Mouse (Mus musculus) limb, embryonic 11.5 days (tissue): Measurements from ENCODE around the gene 6430571L13Rik. TPM values are rescaled to one million over a fixed set of nuclear protein-coding genes. Genes with fewer than 3 reads are reported as not detected.

Experiments
- ATAC-seq: fragments of 200-750 bp; cut with Nextera tagmentation; 2 replicates; pipeline ENCODE4 v1.8.0; 2017; ENCODE audit warnings: low read depth; ENCODE audit not compliant: insufficient number of reproducible peaks, low FRiP score, low TSS enrichment
- DNase-seq: peaks from one replicate; pipeline ENCODE4 v3.0.0-alpha.2; 2015; ENCODE audit warnings: low spot score
- H3K27ac ChIP-seq: fragments of 300-500 bp; sonication (generic); replicated peaks from 2 replicates; pipeline ENCODE4 v1.5.1; 2014; ENCODE audit warnings: low read depth, mild to moderate bottlenecking, low read length
- H3K27me3 ChIP-seq: fragments of 300-500 bp; sonication (generic); 2 replicates; pipeline ENCODE4 v1.6.1; 2014; ENCODE audit warnings: mild to moderate bottlenecking, low read length, mixed read lengths; ENCODE audit not compliant: control insufficient read depth, insufficient read depth
- H3K36me3 ChIP-seq: fragments of 300-500 bp; sonication (generic); 2 replicates; pipeline ENCODE4 v1.6.1; 2014; ENCODE audit warnings: mild to moderate bottlenecking, low read length, moderate library complexity, mixed read lengths; ENCODE audit not compliant: control insufficient read depth, insufficient read depth
- H3K4me1 ChIP-seq: fragments of 300-500 bp; sonication (generic); 2 replicates; pipeline ENCODE4 v1.6.1; 2014; ENCODE audit warnings: low read length, mixed read lengths; ENCODE audit not compliant: control insufficient read depth, insufficient read depth
- H3K4me2 ChIP-seq: fragments of 300-500 bp; sonication (generic); 2 replicates; pipeline ENCODE4 v1.6.1; 2014; ENCODE audit warnings: low read depth, mild to moderate bottlenecking, moderate library complexity; ENCODE audit not compliant: severe bottlenecking
- H3K4me3 ChIP-seq: fragments of 300-500 bp; sonication (generic); 2 replicates; pipeline ENCODE4 v1.5.1; 2014; ENCODE audit warnings: low read depth, low read length
- H3K9ac ChIP-seq: fragments of 300-500 bp; sonication (generic); 2 replicates; pipeline ENCODE4 v1.6.1; 2014; ENCODE audit warnings: mild to moderate bottlenecking, low read length
- H3K9me3 ChIP-seq: fragments of 300-500 bp; sonication (generic); 2 replicates; pipeline ENCODE4 v1.6.1; 2016; ENCODE audit warnings: low read length; ENCODE audit not compliant: control insufficient read depth
- WGBS: fragments of 180-500 bp; shearing (Covaris S2); extraction: QIAGEN DNeasy Blood & Tissue Kit; methylation state at CpG from one replicate; pipeline ENCODE4 v1.1.7; 2014; 5-methylcytosine and 5-hydroxymethylcytosine counted together
- polyA plus RNA-seq: library from polyadenylated mRNA; unstranded; fragments of >200 nt; fragmentation: Nextera tagmentation; extraction: Ambion mirVana; gene quantifications from 2 replicates; pipeline ENCODE4 v1.2.1, GENCODE M21; 2014

The 6430571L13Rik gene
- polyA plus RNA-seq, 1 experiment from 2014 or later, result 0.73 TPM

GRCm38 (mm10) chr9:107308346-107309000 is 31.9 kb upstream of the 6430571L13Rik start:
- Histone ChIP-seq H3K9me3 (no peaks in the 10 kb centered on the region), H3K27me3 (no peaks in the 10 kb centered on the region), H3K4me2 (no peak overlapping the region), H3K27ac (no peak overlapping the region), H3K9ac (no peak overlapping the region), H3K36me3 (no peaks in the 10 kb centered on the region), H3K4me1 (no peaks in the 10 kb centered on the region), H3K4me3 (no peak overlapping the region)
- WGBS, result 87% methylated on average over 9 of the region's 9 CpGs
- ATAC-seq (no peak), DNase-seq (no peak)

GRCm38 (mm10) chr9:107309171-107309570 is 31.2 kb upstream of the 6430571L13Rik start:
- no peaks in the 10 kb centered on the region for H3K9me3 ChIP-seq
- H3K9ac ChIP-seq, result no peak overlapping the region
- WGBS, result 70% methylated on average over 9 of the region's 9 CpGs
- ATAC-seq (no peak), DNase-seq (no peak)
- H3K36me3 ChIP-seq, result no peaks in the 10 kb centered on the region
- no peaks in the 10 kb centered on the region for H3K27me3 ChIP-seq
- no peak overlapping the region for H3K4me2 ChIP-seq
- H3K4me3 ChIP-seq, result no peak overlapping the region
- H3K4me1 ChIP-seq, result no peaks in the 10 kb centered on the region
- H3K27ac ChIP-seq, result no peak overlapping the region

GRCm38 (mm10) chr9:107309600-107309999 is 30.8 kb upstream of the 6430571L13Rik start:
- no peaks in the 10 kb centered on the region for H3K4me1 ChIP-seq

GRCm38 (mm10) chr9:107312811-107313584 is 27.4 kb upstream of the 6430571L13Rik start:
- H3K9me3 ChIP-seq, result no peaks in the 10 kb centered on the region
- no peaks in the 10 kb centered on the region for H3K4me1 ChIP-seq
- no peak overlapping the region for H3K9ac ChIP-seq
- ATAC-seq (no peak), DNase-seq (no peak)
- H3K4me2 ChIP-seq, result no peak overlapping the region; the same call in 1 of the 2 replicates
- no peaks in the 10 kb centered on the region for H3K36me3 ChIP-seq
- 68% methylated on average over 10 of the region's 10 CpGs for WGBS
- no peak overlapping the region for H3K4me3 ChIP-seq
- no peak overlapping the region for H3K27ac ChIP-seq
- no peaks in the 10 kb centered on the region for H3K27me3 ChIP-seq

More at GRCm38 (mm10) chr9:107309600-107309999, 30.8 kb upstream of the 6430571L13Rik start:
- Histone ChIP-seq H3K4me3 (no peak overlapping the region), H3K9ac (no peak overlapping the region), H3K36me3 (no peaks in the 10 kb centered on the region), H3K27ac (no peak overlapping the region), H3K4me2 (no peak overlapping the region), H3K9me3 (no peaks in the 10 kb centered on the region), H3K27me3 (no peaks in the 10 kb centered on the region)
- DNase-seq, result no peak
- no peak for ATAC-seq
- WGBS, result 76% methylated on average over 5 of the region's 5 CpGs

GRCm38 (mm10) chr9:107313926-107314325 is 26.5 kb upstream of the 6430571L13Rik start:
- Histone ChIP-seq H3K27me3 (no peaks in the 10 kb centered on the region), H3K4me3 (no peak overlapping the region), H3K27ac (no peak overlapping the region), H3K9ac (no peak overlapping the region), H3K9me3 (no peaks in the 10 kb centered on the region), H3K4me2 (no peak overlapping the region), H3K4me1 (no peaks in the 10 kb centered on the region), H3K36me3 (no peaks in the 10 kb centered on the region)
- 80% methylated on average over 3 of the region's 3 CpGs for WGBS
- DNase-seq (no peak), ATAC-seq (no peak)

GRCm38 (mm10) chr9:107315791-107316190 is 24.6 kb upstream of the 6430571L13Rik start:
- DNase-seq (no peak), ATAC-seq (no peak)
- H3K9me3 ChIP-seq, result no peaks in the 10 kb centered on the region
- WGBS, result 87% methylated on average over 2 of the region's 2 CpGs
- no peaks in the 10 kb centered on the region for H3K27me3 ChIP-seq
- H3K4me1 ChIP-seq, result no peaks in the 10 kb centered on the region
- no peak overlapping the region for H3K4me2 ChIP-seq
- no peak overlapping the region for H3K27ac ChIP-seq
- H3K36me3 ChIP-seq, result no peaks in the 10 kb centered on the region
- H3K9ac ChIP-seq, result no peak overlapping the region
- no peak overlapping the region for H3K4me3 ChIP-seq

- ATAC-seq (no peak), DNase-seq (no peak)
- Histone ChIP-seq H3K4me3 (no peak overlapping the region), H3K9ac (no peak overlapping the region), H3K9me3 (no peaks in the 10 kb centered on the region), H3K27me3 (no peaks in the 10 kb centered on the region), H3K4me1 (no peaks in the 10 kb centered on the region), H3K4me2 (no peak overlapping the region), H3K36me3 (no peaks in the 10 kb centered on the region), H3K27ac (no peak overlapping the region)
- 79% methylated on average over 8 of the region's 8 CpGs for WGBS
Observed at GRCm38 (mm10) chr9:107322461-107323050, 17.8 kb upstream of the 6430571L13Rik start.

- Histone ChIP-seq H3K4me3 (no peak overlapping the region), H3K4me1 (no peaks in the 10 kb centered on the region), H3K27ac (no peak overlapping the region), H3K9me3 (no peaks in the 10 kb centered on the region), H3K27me3 (no peaks in the 10 kb centered on the region), H3K36me3 (no peaks in the 10 kb centered on the region), H3K9ac (no peak overlapping the region), H3K4me2 (no peak overlapping the region)
- DNase-seq (no peak), ATAC-seq (no peak)
- 82% methylated on average over 6 of the region's 6 CpGs for WGBS
Observed at GRCm38 (mm10) chr9:107323558-107323957, 16.8 kb upstream of the 6430571L13Rik start.
